Mouse (Mus musculus): ENCODE data around the gene Bend3. TPM values are rescaled to one million over a fixed set of nuclear protein-coding genes. Genes with fewer than 3 reads are reported as not detected.
"Not testable (repeated sequence)": the region's sequence is repeated elsewhere in the genome, so short reads cannot be mapped to it uniquely, and the experiment has no call there.

Bend3 gene
- total RNA-seq, 1 experiment: 23.2 TPM

DNA sequence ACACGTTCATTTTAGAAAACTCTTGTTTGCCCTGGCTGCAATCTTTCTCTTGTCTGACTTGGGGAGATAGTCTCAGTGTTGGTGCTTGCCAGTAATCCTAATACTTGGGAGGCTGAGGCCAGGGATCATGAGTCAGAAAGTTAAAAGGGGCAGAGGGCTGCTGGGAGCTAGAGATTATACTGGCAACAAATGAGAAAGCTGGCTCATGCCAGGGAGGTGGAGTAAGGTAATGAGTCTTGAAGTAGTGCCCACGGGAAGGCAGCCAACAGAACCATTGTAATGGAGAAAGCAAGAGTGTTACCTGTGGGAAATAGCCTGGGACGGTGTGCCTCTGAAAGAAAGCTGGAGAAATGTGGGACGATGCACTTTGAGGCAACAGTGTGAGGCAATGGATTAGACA lies 39.2 kb downstream of the Bend3 start:
- DNase-seq (ENCODE audit: low read depth, low spot score): no peak
- in situ Hi-C loops (cut with MboI; ENCODE audit: low sequenced_read_pairs in 2 of 2, unreplicated experiment in 2 of 2): no loop called here
- H3K9ac ChIP-seq (ENCODE audit: insufficient read depth, low read depth, low read length, poor library complexity, severe bottlenecking): no peak overlapping the region
- peaks cover 15% of the 10 kb centered on the region for H3K36me3 ChIP-seq (ENCODE audit: control insufficient read depth, insufficient read depth, low read length, poor library complexity, severe bottlenecking)
- TF ChIP-seq ZNF384 (IDR thresholded peaks at IDR 0.05; ENCODE audit: low read depth, low read length): no peak
- TF ChIP-seq MAFK (IDR thresholded peaks at IDR 0.05; ENCODE audit: insufficient read depth, low read depth, low read length): no peak
- no peak for TF ChIP-seq HCFC1 (IDR thresholded peaks at IDR 0.05; ENCODE audit: borderline replicate concordance, insufficient read depth, low read length)
- TF ChIP-seq ZC3H11A (IDR thresholded peaks at IDR 0.05; ENCODE audit: borderline replicate concordance, low read depth, low read length): no peak
- TF ChIP-seq CHD2 (IDR thresholded peaks at IDR 0.05; ENCODE audit: low read depth, low read length): no peak
- H3K4me3 ChIP-seq (ENCODE audit: insufficient read depth in 1 of 2, low read depth in 1 of 2, low read length in 2 of 2, poor library complexity in 1 of 2, severe bottlenecking in 1 of 2): no peak overlapping the region
- no peak overlapping the region for H3K27ac ChIP-seq (ENCODE audit: insufficient read depth, low read depth, low read length, poor library complexity, severe bottlenecking)
- H3K9me3 ChIP-seq (ENCODE audit: control insufficient read depth, insufficient read depth, low read depth, low read length): no peaks in the 10 kb centered on the region
- peaks cover 0 to 11% of the 10 kb centered on the region in 2 experiments; a peak in 1 of 4 replicates for H3K4me1 ChIP-seq (ENCODE audit: control insufficient read depth in 2 of 2, insufficient read depth in 2 of 2, low read length in 2 of 2, poor library complexity in 1 of 2)

DNA sequence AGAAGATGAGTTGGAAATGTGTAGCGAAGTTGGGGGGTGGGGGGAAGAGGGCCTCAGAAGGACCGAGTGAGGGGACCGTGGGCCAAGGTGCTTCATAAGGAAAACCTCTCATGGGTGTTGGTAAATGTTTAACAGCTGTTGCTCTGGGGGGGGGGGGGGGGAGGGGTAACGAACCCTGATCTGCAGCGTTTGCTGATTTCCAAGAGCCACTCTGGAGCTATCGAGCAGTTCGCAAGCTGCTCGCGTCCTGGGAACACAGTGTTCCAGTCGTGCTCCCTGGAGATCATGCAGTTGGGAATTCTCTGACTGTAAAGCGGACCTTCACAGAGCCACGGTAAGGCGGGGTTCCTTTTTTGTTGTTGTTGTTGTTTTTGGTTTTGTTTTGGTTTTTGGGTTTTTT lies 39.7 kb downstream of the Bend3 start:
- TF ChIP-seq ZNF384 (IDR thresholded peaks at IDR 0.05; ENCODE audit: low read depth, low read length) (no peak), MAFK (IDR thresholded peaks at IDR 0.05; ENCODE audit: insufficient read depth, low read depth, low read length) (no peak), ZC3H11A (IDR thresholded peaks at IDR 0.05; ENCODE audit: borderline replicate concordance, low read depth, low read length) (no peak), HCFC1 (IDR thresholded peaks at IDR 0.05; ENCODE audit: borderline replicate concordance, insufficient read depth, low read length) (no peak), CHD2 (IDR thresholded peaks at IDR 0.05; ENCODE audit: low read depth, low read length) (no peak)
- in situ Hi-C loops (cut with MboI; ENCODE audit: low sequenced_read_pairs in 2 of 2, unreplicated experiment in 2 of 2): no loop called here
- Histone ChIP-seq H3K9me3 (ENCODE audit: control insufficient read depth, insufficient read depth, low read depth, low read length) (no peaks in the 10 kb centered on the region), H3K4me1 (ENCODE audit: control insufficient read depth in 2 of 2, insufficient read depth in 2 of 2, low read length in 2 of 2, poor library complexity in 1 of 2) (peaks cover 0 to 9% of the 10 kb centered on the region in 2 experiments; a peak in 1 of 4 replicates), H3K27ac (ENCODE audit: insufficient read depth, low read depth, low read length, poor library complexity, severe bottlenecking) (no peak overlapping the region), H3K4me3 (ENCODE audit: insufficient read depth in 1 of 2, low read depth in 1 of 2, low read length in 2 of 2, poor library complexity in 1 of 2, severe bottlenecking in 1 of 2) (no peak overlapping the region), H3K9ac (ENCODE audit: insufficient read depth, low read depth, low read length, poor library complexity, severe bottlenecking) (no peak overlapping the region), H3K36me3 (ENCODE audit: control insufficient read depth, insufficient read depth, low read length, poor library complexity, severe bottlenecking) (peaks cover 10% of the 10 kb centered on the region)
- DNase-seq (ENCODE audit: low read depth, low spot score): no peak

DNA sequence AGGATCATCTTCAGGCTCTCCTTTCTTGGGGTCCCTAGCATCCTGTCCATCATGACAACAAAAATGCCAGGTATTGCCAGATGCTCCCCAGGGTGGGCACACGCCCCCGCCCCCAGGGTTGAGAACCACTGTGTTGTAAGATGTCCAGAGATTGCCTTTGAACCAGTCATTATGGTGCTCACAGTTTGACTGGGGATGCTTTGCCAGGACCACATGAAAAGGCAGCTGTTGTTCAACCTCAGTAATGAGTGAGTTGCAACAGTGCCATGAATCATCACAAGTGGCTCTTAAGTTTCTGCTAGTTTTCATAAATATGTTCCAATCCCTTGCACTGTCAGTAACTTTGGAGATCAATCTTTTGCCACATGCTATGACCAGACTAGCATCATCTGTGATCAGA lies 41.3 kb downstream of the Bend3 start:
- no peak overlapping the region for H3K9ac ChIP-seq (ENCODE audit: insufficient read depth, low read depth, low read length, poor library complexity, severe bottlenecking)
- H3K27ac ChIP-seq (ENCODE audit: insufficient read depth, low read depth, low read length, poor library complexity, severe bottlenecking): no peak overlapping the region
- in situ Hi-C loops (cut with MboI; ENCODE audit: low sequenced_read_pairs in 2 of 2, unreplicated experiment in 2 of 2): no loop called here
- H3K4me3 ChIP-seq (ENCODE audit: insufficient read depth in 1 of 2, low read depth in 1 of 2, low read length in 2 of 2, poor library complexity in 1 of 2, severe bottlenecking in 1 of 2): no peak overlapping the region
- H3K9me3 ChIP-seq (ENCODE audit: control insufficient read depth, insufficient read depth, low read depth, low read length): no peaks in the 10 kb centered on the region
- TF ChIP-seq ZC3H11A (IDR thresholded peaks at IDR 0.05; ENCODE audit: borderline replicate concordance, low read depth, low read length) (no peak), CHD2 (IDR thresholded peaks at IDR 0.05; ENCODE audit: low read depth, low read length) (no peak), HCFC1 (IDR thresholded peaks at IDR 0.05; ENCODE audit: borderline replicate concordance, insufficient read depth, low read length) (no peak), ZNF384 (IDR thresholded peaks at IDR 0.05; ENCODE audit: low read depth, low read length) (no peak), MAFK (IDR thresholded peaks at IDR 0.05; ENCODE audit: insufficient read depth, low read depth, low read length) (no peak)
- no peak for DNase-seq (ENCODE audit: low read depth, low spot score)
- peaks cover 3% of the 10 kb centered on the region; the same call in 1 of the 2 replicates for H3K36me3 ChIP-seq (ENCODE audit: control insufficient read depth, insufficient read depth, low read length, poor library complexity, severe bottlenecking)
- peaks cover 0 to 9% of the 10 kb centered on the region in 2 experiments; a peak in 1 of 4 replicates for H3K4me1 ChIP-seq (ENCODE audit: control insufficient read depth in 2 of 2, insufficient read depth in 2 of 2, low read length in 2 of 2, poor library complexity in 1 of 2)

DNA sequence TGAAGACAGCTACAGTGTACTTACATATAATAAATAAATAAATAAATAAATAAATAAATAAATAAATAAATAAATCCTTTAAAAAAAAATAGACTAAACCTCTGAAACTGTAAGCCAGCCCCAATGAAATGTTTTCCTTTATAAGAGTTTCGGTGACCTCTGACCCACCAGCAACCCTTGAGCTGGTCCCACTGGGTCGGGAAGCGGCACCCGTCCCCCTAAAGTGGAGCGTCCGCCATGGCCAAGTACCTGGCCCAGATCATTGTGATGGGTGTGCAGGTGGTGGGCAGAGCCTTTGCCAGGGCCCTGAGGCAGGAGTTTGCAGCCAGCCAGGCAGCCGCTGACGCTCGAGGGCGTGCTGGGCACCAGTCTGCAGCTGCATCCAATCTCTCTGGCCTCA lies 45.3 kb downstream of the Bend3 start, which contains the start of gene Gm9803:
Gm9803 (plus strand) TSS at position 154 of the 400 bp plus-strand sequence.
- H3K27ac ChIP-seq (ENCODE audit: insufficient read depth, low read depth, low read length, poor library complexity, severe bottlenecking); H3K9ac ChIP-seq (ENCODE audit: insufficient read depth, low read depth, low read length, poor library complexity, severe bottlenecking); in situ Hi-C loops (cut with MboI; ENCODE audit: low sequenced_read_pairs in 2 of 2, unreplicated experiment in 2 of 2); H3K9me3 ChIP-seq (ENCODE audit: control insufficient read depth, insufficient read depth, low read depth, low read length); H3K4me3 ChIP-seq (ENCODE audit: insufficient read depth in 1 of 2, low read depth in 1 of 2, low read length in 2 of 2, poor library complexity in 1 of 2, severe bottlenecking in 1 of 2); DNase-seq (ENCODE audit: low read depth, low spot score): not testable (repeated sequence)
- Histone ChIP-seq H3K4me1 (ENCODE audit: control insufficient read depth in 2 of 2, insufficient read depth in 2 of 2, low read length in 2 of 2, poor library complexity in 1 of 2) (peaks cover 6 to 18% of the 10 kb centered on the region in 2 experiments; a peak in 3 of 4 replicates), H3K36me3 (ENCODE audit: control insufficient read depth, insufficient read depth, low read length, poor library complexity, severe bottlenecking) (peaks cover 11% of the 10 kb centered on the region; the same call in 1 of the 2 replicates)
